Mouse (Mus musculus) brain, embryonic 14.5 days (tissue): Measurements from ENCODE around the gene Park7. TPM values are rescaled to one million over a fixed set of nuclear protein-coding genes. Genes with fewer than 3 reads are reported as not detected.
"Not testable (repeated sequence)": the region's sequence is repeated elsewhere in the genome, so short reads cannot be mapped to it uniquely, and the experiment has no call there.

ENCODE experiments used
- DNase-seq: peaks from one replicate; pipeline ENCODE4 v3.0.0-alpha.2; 2011; ENCODE audit warnings: low read depth
- CTCF ChIP-seq: fragments of 200-500 bp; IDR thresholded peaks from 2 replicates; pipeline ENCODE4 v1.5.1; 2012; ENCODE audit warnings: inconsistent platforms, mild to moderate bottlenecking, moderate library complexity, borderline replicate concordance; ENCODE audit not compliant: insufficient read depth, insufficient read length; ENCODE audit errors: extremely low read depth
- POLR2A ChIP-seq: fragments of 200-500 bp; IDR thresholded peaks from 2 replicates; pipeline ENCODE4 v1.6.1; 2012; ENCODE audit warnings: mild to moderate bottlenecking, inconsistent platforms, borderline replicate concordance; ENCODE audit not compliant: poor library complexity, insufficient read depth, insufficient read length, severe bottlenecking; ENCODE audit errors: extremely low read depth
- polyA plus RNA-seq: library from polyadenylated mRNA; depleted of rRNA; stranded (reverse); fragments of >200 nt; gene quantifications from 2 replicates; pipeline ENCODE4 v1.2.3, GENCODE M21; 2012

Gene Park7
- polyA plus RNA-seq, 1 experiment, result 268 TPM

GRCm38 (mm10) chr4:150894718-150895501 is 19.3 kb downstream of the Park7 start:
- TF ChIP-seq POLR2A, result no peak
- TF ChIP-seq CTCF, result no peak
- no peak for DNase-seq

- TF ChIP-seq CTCF (no peak), POLR2A (no peak)
- no peak for DNase-seq
Measured at GRCm38 (mm10) chr4:150891308-150891707, 22.9 kb downstream of the Park7 start.

GRCm38 (mm10) chr4:150889955-150890315 is 24.3 kb downstream of the Park7 start:
- TF ChIP-seq CTCF, result no peak
- TF ChIP-seq POLR2A, result no peak
- peak; percentile 32 for DNase-seq

- peak; percentile 8 for DNase-seq
- TF ChIP-seq CTCF (no peak), POLR2A (no peak)
Measured at GRCm38 (mm10) chr4:150889273-150889954, 24.8 kb downstream of the Park7 start.

GRCm38 (mm10) chr4:150888492-150888891 is 25.7 kb downstream of the Park7 start:
- no peak for DNase-seq
- TF ChIP-seq CTCF, result no peak

- no peak for DNase-seq
- TF ChIP-seq CTCF (no peak), POLR2A (no peak)
Measured at GRCm38 (mm10) chr4:150887903-150888302, 26.3 kb downstream of the Park7 start.

- no peak for TF ChIP-seq POLR2A
- DNase-seq, result no peak
Measured at GRCm38 (mm10) chr4:150882632-150883031, 31.6 kb downstream of the Park7 start.

- DNase-seq, result no peak
- TF ChIP-seq POLR2A (no peak), CTCF (no peak)
Measured at GRCm38 (mm10) chr4:150880364-150880763, 33.9 kb downstream of the Park7 start.

GRCm38 (mm10) chr4:150879631-150880030 is 34.6 kb downstream of the Park7 start:
- TF ChIP-seq POLR2A, result no peak
- no peak for TF ChIP-seq CTCF
- no peak for DNase-seq

GRCm38 (mm10) chr4:150875393-150875792 is 38.8 kb downstream of the Park7 start:
- no peak for DNase-seq
- TF ChIP-seq CTCF, result no peak
- no peak for TF ChIP-seq POLR2A

GRCm38 (mm10) chr4:150874416-150874815 is 39.8 kb downstream of the Park7 start:
- DNase-seq, result not testable (repeated sequence)

- DNase-seq, result no peak
- TF ChIP-seq POLR2A, result no peak
- no peak for TF ChIP-seq CTCF
Measured at GRCm38 (mm10) chr4:150872681-150873080, 41.6 kb downstream of the Park7 start.
